Mouse (Mus musculus) bone marrow, adult 2 months (tissue): Measurements from ENCODE around the gene Ceacam2.
"Not testable (repeated sequence)": the region's sequence is repeated elsewhere in the genome, so short reads cannot be mapped to it uniquely, and the experiment has no call there.

ENCODE experiments used
- CTCF ChIP-seq: fragments of 200-500 bp; IDR thresholded peaks from 2 replicates; pipeline ENCODE4 v1.5.1; 2011; ENCODE audit warnings: low read length, control low read depth; ENCODE audit not compliant: control insufficient read depth, insufficient read depth
- POLR2A ChIP-seq: fragments of 200-500 bp; IDR thresholded peaks from 2 replicates; pipeline ENCODE4 v1.6.1; 2011; ENCODE audit warnings: low read depth, mild to moderate bottlenecking, control low read depth, low read length, borderline replicate concordance; ENCODE audit not compliant: control insufficient read depth

GRCm38 (mm10) chr7:25576793-25577437 is 37.3 kb upstream of the Ceacam2 start:
- TF ChIP-seq CTCF, POLR2A: not testable (repeated sequence)
